Mouse (Mus musculus) small intestine, adult 2 months (tissue): Measurements from ENCODE around the gene Ap2a1.

Experiments used
- CTCF ChIP-seq: fragments of 200-500 bp; IDR thresholded peaks from 2 replicates; pipeline ENCODE4 v1.5.1; 2012; ENCODE audit warnings: low read depth, mild to moderate bottlenecking, control low read depth, inconsistent platforms, low read length, moderate library complexity, mixed read lengths; ENCODE audit not compliant: insufficient replicate concordance, insufficient read length; ENCODE audit errors: extremely low read depth
- POLR2A ChIP-seq: fragments of 200-500 bp; IDR thresholded peaks from 2 replicates; pipeline ENCODE4 v1.6.1; 2012; ENCODE audit warnings: low read depth, mild to moderate bottlenecking, control low read depth, inconsistent platforms, low read length, moderate library complexity

- TF ChIP-seq CTCF = no peak
- no peak for TF ChIP-seq POLR2A
These were observed 78.3 kb downstream of the Ap2a1 start for GRCm38 (mm10) chr7:44850789-44851624.
